Mouse (Mus musculus): ENCODE measurements around the gene Syne1.

DNA sequence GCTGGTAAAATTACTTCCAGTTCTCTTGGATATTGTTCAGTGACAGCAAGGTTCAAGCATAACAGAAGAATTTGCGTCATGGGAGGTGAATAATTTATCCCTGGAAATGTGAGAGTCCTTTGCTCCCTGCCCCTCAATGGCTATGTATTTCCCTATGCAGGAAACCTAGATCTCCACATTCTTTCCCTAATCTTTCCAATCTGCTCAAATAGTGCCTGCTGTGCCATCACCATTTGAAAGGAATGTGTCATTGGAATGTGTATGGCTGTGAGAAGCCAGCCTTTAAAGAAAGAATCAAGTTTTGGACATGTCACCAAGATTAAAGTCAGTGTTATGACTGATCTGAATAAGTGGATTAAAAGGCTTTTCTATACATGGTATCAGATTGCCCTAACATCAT, 335.3 kb downstream of the Syne1 start:
- TF ChIP-seq CTCF (IDR thresholded peaks at IDR 0.05) = no peak
- no peak for TF ChIP-seq POLR2A (IDR thresholded peaks at IDR 0.05; ENCODE audit: insufficient read depth, low read depth, low read length)
- TF ChIP-seq EP300 (IDR thresholded peaks at IDR 0.05; ENCODE audit: insufficient read depth, low read depth, low read length) = no peak
